12 mouse cellular contexts compared by ENCODE assay signal in genomic region chr15:100974679-100975078, GRCm38 (mm10).
DNase-seq lines count a peak whose midpoint lies in the region; ATAC-seq and TF ChIP-seq lines count a peak whose summit lies in the region.
"Had no signal": no experiment of that assay in that cellular context is flagged by ENCODE, and none has a peak within 500 bp of the region (broad histone marks: within the 10 kb centered on the region; RNA-seq: fewer than 3 reads in every experiment).

No protein-coding gene starts in this region.

- no peak for TF ChIP-seq POLR2A in kidney, adult 2 months (IDR thresholded peaks at IDR 0.05; ENCODE audit: low read depth, low read length)
- TF ChIP-seq POLR2A in small intestine, adult 2 months (IDR thresholded peaks at IDR 0.05; ENCODE audit: low read depth, low read length), result no peak

- no peak overlapping the region for H3K4me2 ChIP-seq in kidney, embryonic 14.5 days (replicated peaks; ENCODE audit: low read depth, low read length)
- H3K4me2 ChIP-seq: hindbrain, embryonic 15.5 days; liver, embryonic 13.5 days; stomach, embryonic 15.5 days had no signal

- no peaks in the 10 kb centered on the region for H3K9me3 ChIP-seq in kidney, embryonic 14.5 days (ENCODE audit: control insufficient read depth, low read length)
- H3K9me3 ChIP-seq: hindbrain, embryonic 15.5 days; liver, embryonic 13.5 days; stomach, embryonic 15.5 days had no signal

- H3K36me3 ChIP-seq in kidney, adult 2 months (ENCODE audit: control insufficient read depth, insufficient read depth, low read length), result no peaks in the 10 kb centered on the region
- H3K36me3 ChIP-seq in kidney, embryonic 14.5 days (ENCODE audit: control insufficient read depth, insufficient read depth, low read length), result no peaks in the 10 kb centered on the region
- H3K36me3 ChIP-seq in small intestine, adult 2 months (ENCODE audit: control insufficient read depth, insufficient read depth, low read length), result no peaks in the 10 kb centered on the region
- H3K36me3 ChIP-seq: liver, embryonic 13.5 days; stomach, embryonic 15.5 days had no signal

- no peak overlapping the region for H3K4me3 ChIP-seq in kidney, adult 2 months (ENCODE audit: insufficient read depth, low read depth, low read length)
- no peak overlapping the region for H3K4me3 ChIP-seq in kidney, embryonic 14.5 days (ENCODE audit: low read length)
- no peak overlapping the region for H3K4me3 ChIP-seq in small intestine, adult 2 months (ENCODE audit: low read depth, low read length)
- H3K4me3 ChIP-seq: hindbrain, embryonic 15.5 days; liver, embryonic 13.5 days; stomach, embryonic 15.5 days had no signal

- peak; percentile 12 for DNase-seq in kidney, adult 2 months
- peak; percentile 8 for DNase-seq in thymus, postnatal 25 days
- DNase-seq in thymus, postnatal 4 days, result no peak
- DNase-seq in adipocyte (ENCODE audit: low spot score), result peak; percentile 42
- DNase-seq in embryo, embryonic 9.5 days (ENCODE audit: extremely low spot score), result no peak
- no peak for DNase-seq in layer of hippocampus, adult 11-12 months (ENCODE audit: low spot score)
- DNase-seq: liver, embryonic 13.5 days had no signal

- no peaks in the 10 kb centered on the region for H3K27me3 ChIP-seq in kidney, adult 2 months (replicated peaks; ENCODE audit: control insufficient read depth, insufficient read depth, low read length)
- no peaks in the 10 kb centered on the region for H3K27me3 ChIP-seq in kidney, embryonic 14.5 days (ENCODE audit: control insufficient read depth, insufficient read depth, low read length)
- no peaks in the 10 kb centered on the region for H3K27me3 ChIP-seq in small intestine, adult 2 months (ENCODE audit: control insufficient read depth, insufficient read depth, low read length)
- H3K27me3 ChIP-seq: hindbrain, embryonic 15.5 days; liver, embryonic 13.5 days; stomach, embryonic 15.5 days had no signal

- H3K9ac ChIP-seq in kidney, embryonic 14.5 days (ENCODE audit: low read depth, low read length), result no peak overlapping the region
- H3K9ac ChIP-seq: hindbrain, embryonic 15.5 days; liver, embryonic 13.5 days; stomach, embryonic 15.5 days had no signal

- no peak overlapping the region for H3K27ac ChIP-seq in kidney, adult 2 months (ENCODE audit: insufficient read depth, low read depth, low read length)
- no peak overlapping the region for H3K27ac ChIP-seq in kidney, embryonic 14.5 days (ENCODE audit: low read depth, low read length)
- H3K27ac ChIP-seq in small intestine, adult 2 months (ENCODE audit: insufficient read depth, low read depth, low read length), result no peak overlapping the region
- H3K27ac ChIP-seq: hindbrain, embryonic 15.5 days; liver, embryonic 13.5 days; stomach, embryonic 15.5 days had no signal

- ATAC-seq in kidney, embryonic 14.5 days (ENCODE audit: low FRiP score, low TSS enrichment), result no peak
- ATAC-seq: forebrain, embryonic 16.5 days had no signal

- H3K4me1 ChIP-seq in kidney, adult 2 months (ENCODE audit: control insufficient read depth, insufficient read depth, low read length), result no peaks in the 10 kb centered on the region
- no peaks in the 10 kb centered on the region for H3K4me1 ChIP-seq in kidney, embryonic 14.5 days (ENCODE audit: control insufficient read depth, insufficient read depth, low read length)
- H3K4me1 ChIP-seq in small intestine, adult 2 months (ENCODE audit: control insufficient read depth, insufficient read depth, insufficient read length, low read length), result peaks cover 1% of the 10 kb centered on the region; the same call in 1 of the 2 replicates
- H3K4me1 ChIP-seq: hindbrain, embryonic 15.5 days; liver, embryonic 13.5 days; stomach, embryonic 15.5 days had no signal

- peak; percentile 20; the same call in 1 of the 2 replicates for TF ChIP-seq CTCF in kidney, adult 2 months (conservative IDR thresholded peaks at IDR 0.05; ENCODE audit: insufficient read depth, insufficient read length, low read depth, low read length)
- TF ChIP-seq CTCF in small intestine, adult 2 months (IDR thresholded peaks at IDR 0.05; ENCODE audit: extremely low read depth, insufficient read length, insufficient replicate concordance, low read depth, low read length), result peak; percentile 32; the same call in 1 of the 2 replicates

- WGBS in kidney, adult 2 months, result 77% methylated on average over 1 of the region's 1 CpGs
- WGBS in kidney, embryonic 14.5 days, result 78% methylated on average over 1 of the region's 1 CpGs
- WGBS in small intestine, adult 2 months, result 80% methylated on average over 1 of the region's 1 CpGs

Comparison
In these comparisons a context has a peak if more than half of its experiments do, and no peak if none do; other contexts are left out.
1. DNase-seq: peak in kidney, adult 2 months (single experiment), thymus, postnatal 25 days (single experiment) and adipocyte (single experiment); none in thymus, postnatal 4 days (single experiment), embryo, embryonic 9.5 days (single experiment) and layer of hippocampus, adult 11-12 months (single experiment).